Mouse (Mus musculus): ENCODE results near the gene Gca. TPM values are rescaled to one million over a fixed set of nuclear protein-coding genes. Genes with fewer than 3 reads are reported as not detected.

Gene Gca
- polyA plus RNA-seq, 1 experiment from 2014 or later, result 2.8 TPM

DNA sequence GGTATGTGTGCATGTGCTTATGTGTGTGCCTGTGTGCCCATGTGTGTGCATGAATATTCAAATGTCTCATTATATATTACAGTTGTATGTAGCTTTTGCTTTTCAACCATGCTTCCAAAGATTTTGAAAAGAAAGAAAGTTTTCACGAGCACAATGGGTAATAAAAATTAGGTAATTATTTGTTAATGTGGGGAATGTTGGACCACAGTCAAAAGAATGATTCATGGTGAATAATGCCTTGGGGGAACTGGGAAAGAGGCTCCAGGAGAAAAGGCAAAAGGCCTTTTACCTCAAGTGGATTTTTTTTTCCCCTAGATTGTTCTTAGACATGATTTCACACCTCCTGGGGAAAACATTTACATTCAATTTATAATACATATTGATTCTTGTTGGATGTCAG lies 61.9 kb downstream of the Gca start:
- H3K27ac ChIP-seq (replicated peaks), result no peak overlapping the region
- WGBS, result 39% methylated on average over 1 of the region's 1 CpGs
- ATAC-seq (ENCODE audit: insufficient number of reproducible peaks, low FRiP score, low TSS enrichment, low read depth), result no peak
- H3K9ac ChIP-seq, result no peak overlapping the region
- no peaks in the 10 kb centered on the region for H3K27me3 ChIP-seq
- H3K36me3 ChIP-seq, result no peaks in the 10 kb centered on the region
- H3K4me3 ChIP-seq (replicated peaks), result no peak overlapping the region
- H3K4me1 ChIP-seq, result no peaks in the 10 kb centered on the region
- H3K4me2 ChIP-seq (replicated peaks), result no peak overlapping the region
- no peaks in the 10 kb centered on the region for H3K9me3 ChIP-seq (replicated peaks)

DNA sequence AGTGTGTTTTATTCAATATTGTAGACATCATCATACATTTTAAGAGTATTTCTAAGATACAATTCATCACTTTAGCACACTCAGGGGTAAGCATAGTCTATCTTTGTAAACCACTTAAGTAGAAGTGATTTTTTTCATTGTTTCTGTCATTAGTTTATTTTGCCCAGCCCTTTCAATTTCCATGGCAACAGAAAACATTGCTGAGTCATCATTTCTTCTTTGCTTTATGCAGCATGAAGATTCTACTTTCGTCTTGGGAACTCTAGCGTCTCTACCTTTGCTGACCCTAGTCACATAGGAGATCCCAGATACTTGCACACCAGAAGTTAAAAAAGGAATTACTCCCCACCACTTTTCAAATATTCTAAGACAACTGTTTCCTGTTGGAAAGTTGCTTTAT lies 63.6 kb downstream of the Gca start:
- H3K27me3 ChIP-seq, result no peaks in the 10 kb centered on the region
- no peaks in the 10 kb centered on the region for H3K9me3 ChIP-seq (replicated peaks)
- no peaks in the 10 kb centered on the region for H3K4me1 ChIP-seq
- no peak overlapping the region for H3K9ac ChIP-seq
- 84% methylated on average over 2 of the region's 2 CpGs for WGBS
- H3K27ac ChIP-seq (replicated peaks), result no peak overlapping the region
- ATAC-seq (ENCODE audit: insufficient number of reproducible peaks, low FRiP score, low TSS enrichment, low read depth), result no peak
- H3K36me3 ChIP-seq, result no peaks in the 10 kb centered on the region
- H3K4me2 ChIP-seq (replicated peaks), result no peak overlapping the region
- H3K4me3 ChIP-seq (replicated peaks), result no peak overlapping the region

DNA sequence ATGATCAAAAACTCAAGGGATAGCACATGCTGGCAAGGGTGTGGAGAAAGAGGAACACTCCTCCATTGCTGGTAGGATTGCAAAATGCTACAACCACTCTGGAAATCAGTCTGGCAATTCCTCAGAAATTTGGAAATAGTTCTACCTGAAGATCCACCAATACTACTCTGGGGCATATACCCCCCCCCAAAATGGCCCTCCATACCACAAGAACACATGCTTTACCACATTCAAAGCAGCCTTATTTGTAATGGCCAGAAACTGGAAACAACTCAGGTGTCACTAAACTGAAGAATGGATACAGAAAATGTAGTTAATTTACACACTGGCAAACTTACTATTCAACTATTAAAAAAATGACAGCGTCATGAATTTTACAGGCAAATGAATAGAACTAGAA lies 66.6 kb downstream of the Gca start:
- no peaks in the 10 kb centered on the region for H3K27me3 ChIP-seq

DNA sequence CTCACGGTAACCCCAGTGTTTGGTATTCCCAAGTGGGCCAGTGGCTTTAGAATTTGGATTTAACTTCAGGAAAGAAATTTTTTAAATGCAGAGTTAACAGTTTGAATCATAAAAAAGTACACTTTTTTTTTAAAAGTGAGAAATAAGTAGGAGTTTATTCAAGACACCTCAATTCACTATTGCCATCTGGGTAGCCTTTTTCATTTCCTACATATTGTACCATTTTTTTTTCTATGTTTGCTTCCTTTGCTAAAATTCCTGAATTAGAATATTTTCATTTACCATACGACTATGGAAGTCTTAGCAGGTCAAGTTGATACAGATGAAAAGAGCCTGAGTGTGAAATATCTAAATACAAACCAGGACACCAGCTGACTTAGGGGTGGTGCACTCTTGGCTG lies 79.0 kb downstream of the Gca start:
- whole genome bisulfite sequencing, result 55% methylated on average over 2 of the region's 2 CpGs
- Histone ChIP-seq H3K36me3 (no peaks in the 10 kb centered on the region), H3K4me1 (no peaks in the 10 kb centered on the region), H3K27ac (replicated peaks) (no peak overlapping the region), H3K4me2 (replicated peaks) (no peak overlapping the region), H3K9ac (no peak overlapping the region), H3K9me3 (replicated peaks) (no peaks in the 10 kb centered on the region), H3K27me3 (no peaks in the 10 kb centered on the region), H3K4me3 (replicated peaks) (no peak overlapping the region)
- no peak for ATAC-seq (ENCODE audit: insufficient number of reproducible peaks, low FRiP score, low TSS enrichment, low read depth)

More for the DNA sequence above, 66.6 kb downstream of the Gca start:
- H3K4me2 ChIP-seq (replicated peaks), result no peak overlapping the region
- H3K9ac ChIP-seq, result no peak overlapping the region
- no peaks in the 10 kb centered on the region for H3K4me1 ChIP-seq
- H3K27ac ChIP-seq (replicated peaks), result no peak overlapping the region
- no peaks in the 10 kb centered on the region for H3K36me3 ChIP-seq
- ATAC-seq (ENCODE audit: insufficient number of reproducible peaks, low FRiP score, low TSS enrichment, low read depth), result no peak
- 85% methylated on average over 1 of the region's 1 CpGs for WGBS
- H3K4me3 ChIP-seq (replicated peaks), result no peak overlapping the region
- no peaks in the 10 kb centered on the region for H3K9me3 ChIP-seq (replicated peaks)

Other genes with a start within 250 kb of the Gca start
- gene Gcg, start 180.6 kb upstream of the Gca start, polyA plus RNA-seq (2015; fragmentation: Nextera tagmentation; extraction: Ambion mirVana), result not detected in 2 replicates
- gene Fap, start 90.2 kb upstream of the Gca start, polyA plus RNA-seq (2015; fragmentation: Nextera tagmentation; extraction: Ambion mirVana), result 27.6 and 30.9 TPM in 2 replicates
- gene Ifih1, start 18.0 kb upstream of the Gca start, polyA plus RNA-seq (2015; fragmentation: Nextera tagmentation; extraction: Ambion mirVana), result 2.6 and 3.3 TPM in 2 replicates

Data from embryonic facial prominence, embryonic 15.5 days (tissue).